Mouse (Mus musculus) ES-E14 (cell line): ENCODE measurements around the gene Bloc1s3.

Source experiments
- CHD2 ChIP-seq: IDR thresholded peaks from 2 replicates; pipeline ENCODE4 v1.6.1; 2014; ENCODE audit warnings: mild to moderate bottlenecking, low read depth, low read length, inconsistent platforms
- HCFC1 ChIP-seq: IDR thresholded peaks from 2 replicates; pipeline ENCODE4 v1.6.1; 2012; ENCODE audit warnings: low read length, inconsistent platforms, borderline replicate concordance; ENCODE audit not compliant: insufficient read depth
- MAFK ChIP-seq: IDR thresholded peaks from 2 replicates; pipeline ENCODE4 v1.6.1; 2014; ENCODE audit warnings: mild to moderate bottlenecking, low read depth, low read length, inconsistent platforms; ENCODE audit not compliant: insufficient read depth
- ZC3H11A ChIP-seq: IDR thresholded peaks from 2 replicates; pipeline ENCODE4 v1.6.1; 2012; ENCODE audit warnings: low read depth, mild to moderate bottlenecking, inconsistent platforms, low read length, borderline replicate concordance
- ZNF384 ChIP-seq: IDR thresholded peaks from 2 replicates; pipeline ENCODE4 v1.6.1; 2012; ENCODE audit warnings: low read depth, low read length, inconsistent platforms

GRCm38 (mm10) chr7:19532240-19532639 lies 24.1 kb upstream of the Bloc1s3 start:
- TF ChIP-seq MAFK (no peak), HCFC1 (no peak), ZC3H11A (no peak), ZNF384 (no peak), CHD2 (no peak)
